Mouse (Mus musculus) gastrocnemius, postnatal 25 days (tissue): ENCODE results near the gene Stat3. TPM values are rescaled to one million over a fixed set of nuclear protein-coding genes. Genes with fewer than 3 reads are reported as not detected.

Experiments used
- DNase-seq: peaks from one replicate; pipeline ENCODE4 v3.0.0; 2022
- total RNA-seq, 2 experiments: library from RNA; stranded (reverse); gene quantifications; 1 replicate in 1 of 2; 2 replicates in 1 of 2; pipeline ENCODE4 v1.2.3; 2021

Gene Stat3
- total RNA-seq, 2 experiments from 2014 or later, result 32.5 to 49.5 TPM

GRCm38 (mm10) chr11:100890481-100890880 is 48.9 kb downstream of the Stat3 start:
- no peak for DNase-seq

DNA sequence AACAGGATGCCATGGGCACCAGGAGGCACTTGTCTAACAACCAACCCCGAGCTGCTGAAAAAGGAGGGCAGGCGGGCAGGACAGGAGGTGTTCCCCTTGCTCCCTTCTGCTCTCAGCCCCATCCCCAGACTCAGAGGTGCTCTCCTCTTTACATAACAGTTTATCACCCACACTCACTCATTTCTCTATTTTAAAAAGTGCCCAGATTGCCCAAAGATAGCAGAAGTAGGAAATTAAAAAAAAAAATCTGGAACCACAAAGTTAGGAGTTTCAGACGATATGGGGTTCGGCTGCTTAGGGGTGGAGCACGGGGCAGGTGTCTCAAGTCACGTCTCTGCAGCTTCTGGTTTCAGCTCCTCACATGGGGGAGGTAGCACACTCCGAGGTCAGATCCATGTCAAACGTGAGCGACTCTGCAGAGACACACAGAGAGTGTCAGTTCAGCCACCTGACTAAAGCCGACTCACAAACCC is 51.0 kb downstream of the Stat3 start:
- DNase-seq, result no peak

DNA sequence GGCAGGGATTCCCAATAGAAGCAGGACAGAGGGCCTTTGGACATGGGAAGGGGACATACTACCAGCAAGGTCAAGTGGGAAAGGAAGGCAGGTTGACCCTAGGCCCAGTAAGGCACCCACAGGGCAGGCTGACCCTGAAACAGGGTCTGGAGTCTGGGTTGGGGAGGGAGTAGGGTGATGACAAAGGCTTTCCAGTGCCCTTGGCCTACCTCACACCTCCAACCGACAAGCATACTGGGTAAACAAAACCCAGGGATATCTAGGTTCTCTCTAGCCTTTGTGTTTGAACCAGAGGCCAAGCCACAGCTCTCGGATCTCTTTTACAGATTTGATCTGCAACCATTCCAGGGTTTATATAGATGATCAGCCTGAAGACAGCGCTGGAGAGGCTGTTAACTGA is 51.6 kb downstream of the Stat3 start:
- no peak for DNase-seq

GRCm38 (mm10) chr11:100887236-100887635 is 52.1 kb downstream of the Stat3 start:
- no peak for DNase-seq

GRCm38 (mm10) chr11:100886188-100886740 is 53.1 kb downstream of the Stat3 start:
- no peak for DNase-seq

- DNase-seq, result no peak
Measured at GRCm38 (mm10) chr11:100885472-100885871, 53.9 kb downstream of the Stat3 start.

GRCm38 (mm10) chr11:100883640-100884039 is 55.7 kb downstream of the Stat3 start:
- no peak for DNase-seq

DNA sequence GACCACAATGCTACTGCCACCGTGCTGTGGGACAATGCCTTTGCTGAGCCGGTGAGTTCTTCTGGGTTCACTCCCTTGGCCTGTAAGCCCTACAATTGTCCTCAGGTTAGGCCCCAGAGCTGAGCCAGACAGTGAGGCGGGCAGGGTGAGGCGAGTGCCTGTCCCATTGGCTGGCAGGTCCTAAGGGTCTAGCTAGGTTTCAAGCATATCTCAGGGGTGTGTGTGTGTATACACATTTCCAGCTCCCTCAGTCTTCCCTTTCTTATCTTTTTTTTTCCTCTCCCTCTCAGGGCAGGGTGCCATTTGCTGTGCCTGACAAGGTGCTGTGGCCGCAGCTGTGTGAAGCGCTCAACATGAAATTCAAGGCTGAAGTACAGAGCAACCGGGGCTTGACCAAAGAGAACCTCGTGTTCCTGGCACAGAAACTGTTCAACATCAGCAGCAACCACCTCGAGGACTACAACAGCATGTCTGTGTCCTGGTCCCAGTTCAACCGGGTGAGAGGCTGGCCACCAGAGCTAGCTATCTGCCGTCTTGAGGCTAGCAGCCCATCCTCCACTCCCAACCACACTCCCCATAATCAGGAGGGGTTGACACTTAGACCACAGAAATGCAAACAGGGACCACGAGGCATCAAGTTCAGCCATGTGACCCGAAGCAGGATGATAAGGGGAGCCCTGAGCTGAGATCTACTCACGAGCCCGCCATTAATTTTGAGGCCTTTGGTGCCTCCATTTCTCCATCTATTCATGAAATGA is 59.8 kb downstream of the Stat3 start:
- no peak for DNase-seq

GRCm38 (mm10) chr11:100875761-100876160 is 63.6 kb downstream of the Stat3 start:
- DNase-seq, result no peak

DNA sequence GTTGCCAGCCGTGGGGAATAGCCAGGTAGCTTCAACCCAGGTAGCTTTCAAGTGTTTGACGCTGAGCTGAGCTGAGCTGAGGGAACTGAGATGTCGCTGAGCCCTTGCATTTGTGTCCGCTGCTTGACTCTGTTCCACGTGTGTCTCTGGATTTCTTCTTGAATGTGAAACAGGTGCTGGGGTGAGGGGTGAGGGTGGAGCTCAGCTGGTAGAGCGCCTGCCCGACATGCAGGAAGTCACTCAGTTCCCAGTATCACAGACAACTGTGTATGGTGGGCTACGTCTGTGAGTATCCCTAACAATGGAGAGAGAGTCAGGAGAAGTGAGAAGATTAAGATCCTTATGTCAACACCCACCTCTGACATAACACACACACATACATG is 68.4 kb downstream of the Stat3 start:
- no peak for DNase-seq

- DNase-seq, result no peak
Measured at GRCm38 (mm10) chr11:100870256-100870967, 68.9 kb downstream of the Stat3 start.

DNA sequence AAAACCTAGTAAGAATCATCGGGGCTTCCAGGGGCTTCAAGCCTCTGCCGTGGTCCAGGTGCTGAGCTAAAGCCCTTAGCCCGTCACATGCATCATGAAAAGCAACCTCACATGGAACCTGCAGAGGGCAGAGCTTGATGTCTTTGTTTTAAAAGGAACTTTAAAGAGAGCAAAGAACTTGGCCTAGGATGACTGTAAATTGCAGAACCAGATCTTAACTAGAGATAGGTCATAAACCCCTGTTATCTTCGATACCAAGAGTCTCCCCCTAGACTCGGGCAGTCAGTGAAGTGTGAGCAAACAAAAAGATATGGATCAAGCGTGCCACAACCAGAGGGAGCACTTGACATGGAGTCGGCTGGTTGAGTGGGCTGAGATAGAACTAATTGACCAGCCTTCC is 73.7 kb downstream of the Stat3 start:
- no peak for DNase-seq

GRCm38 (mm10) chr11:100863141-100863540 is 76.2 kb downstream of the Stat3 start:
- DNase-seq, result no peak

DNA sequence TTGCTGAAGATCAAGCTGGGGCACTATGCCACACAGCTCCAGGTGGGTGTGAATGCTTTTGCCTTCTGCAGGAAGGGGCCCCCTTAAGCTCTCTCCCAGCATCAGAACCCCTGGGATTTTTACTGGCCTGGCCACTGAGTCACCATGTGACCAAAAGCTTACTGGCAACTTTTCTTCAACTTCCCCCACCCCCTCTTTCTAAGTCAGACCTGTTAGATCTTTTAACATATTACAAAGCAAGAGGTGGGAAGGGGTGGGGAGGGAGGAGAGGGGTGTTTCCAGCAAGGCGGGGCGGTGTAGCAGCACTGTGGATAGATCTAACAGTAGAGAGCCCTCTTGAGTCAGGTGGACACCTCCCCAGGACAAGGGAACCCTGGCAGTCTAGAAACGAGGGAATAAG is 77.5 kb downstream of the Stat3 start:
- no peak for DNase-seq

- no peak for DNase-seq
Measured at GRCm38 (mm10) chr11:100861335-100861734, 78.0 kb downstream of the Stat3 start.

DNA sequence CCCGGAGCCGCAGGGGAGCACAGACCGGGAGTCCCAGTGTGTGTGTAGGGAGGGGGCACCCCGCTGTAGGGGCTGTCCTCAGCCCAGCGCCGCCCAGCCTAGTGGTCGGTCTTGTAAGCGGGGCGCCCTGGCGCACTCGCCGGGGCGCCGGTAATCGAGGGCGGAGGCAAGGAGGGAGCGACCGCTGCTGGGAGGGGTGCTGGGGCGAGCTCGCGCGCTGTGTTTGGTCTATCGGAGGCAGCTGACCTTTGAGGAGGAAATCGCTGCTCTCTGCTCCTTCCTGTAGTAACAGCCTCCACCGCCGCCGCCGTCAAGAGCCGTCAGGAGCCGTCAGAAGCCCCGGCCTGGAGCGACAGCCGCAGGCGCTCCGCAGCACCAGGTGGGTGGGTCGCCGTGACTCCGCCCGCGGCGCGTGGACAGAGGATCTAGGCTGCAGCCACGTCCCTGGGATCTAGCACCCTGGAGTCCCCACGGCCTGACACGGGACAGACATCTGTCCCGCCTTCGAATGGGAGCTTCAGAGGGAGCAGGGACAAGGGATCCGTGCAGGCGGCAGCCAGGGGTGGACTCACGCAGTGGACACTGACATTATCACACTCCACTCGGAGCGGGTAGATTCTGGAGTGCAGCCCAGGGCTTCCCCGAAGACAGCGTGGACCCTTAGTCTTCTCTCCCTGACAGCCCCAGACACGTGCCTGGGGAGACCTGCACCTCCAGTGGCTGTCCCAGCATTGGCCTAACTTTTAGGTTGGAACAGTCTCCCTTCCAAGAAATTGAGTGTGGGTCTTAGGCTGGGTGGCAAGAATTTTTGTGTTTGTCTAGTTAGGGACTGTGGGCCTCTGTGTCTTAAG is 78.9 kb downstream of the Stat3 start:
- peak; percentile 88 for DNase-seq

- DNase-seq, result no peak
Measured at GRCm38 (mm10) chr11:100859579-100860075, 79.7 kb downstream of the Stat3 start.

GRCm38 (mm10) chr11:100858935-100859578 is 80.3 kb downstream of the Stat3 start, which contains the start of gene Stat5a:
Gene Stat5a, plus strand, starts transcription at chr11:100859351.
- DNase-seq, result peak; percentile 84

DNA sequence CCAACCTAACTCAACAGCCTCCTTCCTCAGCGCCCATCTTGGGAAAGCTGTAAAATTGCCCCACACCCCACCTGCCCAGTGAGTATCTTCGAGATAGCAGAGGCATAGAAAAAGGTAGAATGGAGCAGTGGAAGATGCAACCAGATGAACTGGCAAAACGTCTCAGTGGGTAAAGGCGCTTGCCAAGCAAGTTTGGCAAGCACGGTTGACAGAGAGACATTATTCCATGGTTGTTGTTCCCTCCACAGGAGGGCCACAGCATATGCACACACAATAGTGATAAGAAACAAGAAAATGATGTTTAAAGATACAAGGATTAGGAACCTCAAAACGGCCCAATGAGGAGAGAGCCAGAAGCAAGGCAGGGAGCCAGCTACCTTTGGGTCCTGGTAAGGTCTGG is 81.4 kb downstream of the Stat3 start:
- DNase-seq, result no peak

DNA sequence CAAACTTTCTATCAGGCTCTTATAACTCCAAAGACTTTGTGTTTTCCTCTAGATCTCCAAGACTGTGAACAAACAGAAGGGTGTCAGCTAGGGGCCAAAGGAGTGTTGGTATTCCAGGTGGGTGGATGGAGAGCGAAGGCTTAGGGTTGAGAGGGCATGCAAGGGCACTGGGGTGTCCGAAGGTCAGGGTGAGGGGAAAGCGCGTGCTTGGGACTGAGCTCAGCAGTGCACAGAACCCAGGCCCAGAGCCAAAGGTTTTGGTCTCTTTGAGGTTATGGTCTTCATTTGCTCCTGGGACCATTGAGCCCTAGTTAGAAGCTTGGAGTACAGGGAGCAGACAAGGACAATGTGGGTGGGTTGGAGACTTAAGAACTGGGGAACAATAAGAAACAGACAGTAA is 84.2 kb downstream of the Stat3 start:
- no peak for DNase-seq

DNA sequence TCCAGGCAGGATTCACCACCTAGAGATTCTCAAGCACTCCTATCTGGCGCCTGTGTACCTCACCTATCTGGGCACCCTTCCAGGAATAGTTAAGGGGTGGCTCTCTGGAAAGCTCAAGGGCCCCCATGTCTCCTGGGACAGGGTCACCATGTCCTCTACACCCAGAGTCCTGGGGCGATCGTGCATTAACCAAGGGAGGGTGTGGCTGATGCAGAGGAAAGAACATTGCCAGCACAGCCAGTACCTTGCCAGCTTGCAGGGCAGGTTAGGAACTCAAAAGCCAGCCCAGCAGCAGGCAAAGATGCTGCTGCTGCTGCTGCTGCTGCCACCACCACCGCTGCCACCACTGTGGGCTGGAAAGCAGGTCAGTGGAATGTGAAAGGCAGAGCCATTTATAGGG is 85.1 kb downstream of the Stat3 start:
- no peak for DNase-seq

DNA sequence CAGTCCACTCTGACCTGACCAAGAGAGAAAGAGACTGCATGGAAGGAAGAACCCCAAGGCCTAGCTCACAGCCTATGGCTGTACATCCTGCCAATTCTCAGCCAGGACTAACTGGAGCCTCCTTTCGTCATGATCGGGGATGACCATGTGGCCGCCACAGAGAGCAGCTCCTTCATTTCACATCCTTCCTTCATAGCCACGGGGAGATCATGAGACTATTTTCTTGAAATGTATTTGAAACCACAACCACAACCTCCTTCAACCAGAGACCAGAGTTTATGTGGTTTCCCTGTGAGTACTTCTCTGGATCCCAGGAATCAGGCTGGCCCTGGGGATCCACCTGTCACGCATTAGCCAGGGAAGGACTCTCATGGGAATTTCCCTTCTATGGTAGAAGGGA is 86.3 kb downstream of the Stat3 start:
- no peak for DNase-seq
